Mouse (Mus musculus): Measurements from ENCODE around the gene Ppp1r3g. TPM values are rescaled to one million over a fixed set of nuclear protein-coding genes. Genes with fewer than 3 reads are reported as not detected.
A peak's percentile ranks its signal among the peaks of the same experiment; 100 is the strongest.

The Ppp1r3g gene
- total RNA-seq (2015; ENCODE audit: low replicate concordance) = not detected in 2 replicates
- total RNA-seq (2017; ENCODE audit: low replicate concordance) = not detected in 2 replicates

GRCm38 (mm10) chr13:35958539-35958938, at the start of gene Ppp1r3g:
Gene Ppp1r3g, plus strand, starts transcription at chr13:35958839.
- ATAC-seq (replicated peaks; ENCODE audit: low FRiP score, poor library complexity, severe bottlenecking) = no peak

GRCm38 (mm10) chr13:35911476-35911875, 47.2 kb upstream of the Ppp1r3g start:
- no peak for ATAC-seq (replicated peaks; ENCODE audit: low FRiP score, poor library complexity, severe bottlenecking)

- ATAC-seq (replicated peaks; ENCODE audit: low FRiP score, poor library complexity, severe bottlenecking) = no peak
Observed at GRCm38 (mm10) chr13:35937991-35938390, 20.6 kb upstream of the Ppp1r3g start.

GRCm38 (mm10) chr13:35939871-35940665, 18.6 kb upstream of the Ppp1r3g start:
- no peak for ATAC-seq (replicated peaks; ENCODE audit: low FRiP score, poor library complexity, severe bottlenecking)

GRCm38 (mm10) chr13:35940934-35941333, 17.7 kb upstream of the Ppp1r3g start:
- no peak for ATAC-seq (replicated peaks; ENCODE audit: low FRiP score, poor library complexity, severe bottlenecking)

- ATAC-seq (replicated peaks; ENCODE audit: low FRiP score, poor library complexity, severe bottlenecking) = no peak
Observed at GRCm38 (mm10) chr13:35946659-35947353, 11.8 kb upstream of the Ppp1r3g start.

GRCm38 (mm10) chr13:35947354-35948000, 11.2 kb upstream of the Ppp1r3g start:
- ATAC-seq (replicated peaks; ENCODE audit: low FRiP score, poor library complexity, severe bottlenecking) = peak; percentile 79; the same call in 1 of the 2 replicates

- no peak for ATAC-seq (replicated peaks; ENCODE audit: low FRiP score, poor library complexity, severe bottlenecking)
Observed at GRCm38 (mm10) chr13:35949814-35950455, 8.7 kb upstream of the Ppp1r3g start.

GRCm38 (mm10) chr13:35959391-35960067, 890 bp downstream of the Ppp1r3g start:
- ATAC-seq (replicated peaks; ENCODE audit: low FRiP score, poor library complexity, severe bottlenecking) = no peak

- ATAC-seq (replicated peaks; ENCODE audit: low FRiP score, poor library complexity, severe bottlenecking) = no peak
Observed at GRCm38 (mm10) chr13:35963583-35963982, 4.9 kb downstream of the Ppp1r3g start.

GRCm38 (mm10) chr13:35967690-35968089, 9.1 kb downstream of the Ppp1r3g start:
- ATAC-seq (replicated peaks; ENCODE audit: low FRiP score, poor library complexity, severe bottlenecking) = no peak

- ATAC-seq (replicated peaks; ENCODE audit: low FRiP score, poor library complexity, severe bottlenecking) = no peak; the same call in 1 of the 2 replicates
Observed at GRCm38 (mm10) chr13:35968131-35968718, 9.6 kb downstream of the Ppp1r3g start.

GRCm38 (mm10) chr13:35968719-35969430, 10.2 kb downstream of the Ppp1r3g start:
- 0 out of 2 replicates have a peak, but pooled peaks have one; percentile 39 for ATAC-seq (replicated peaks; ENCODE audit: low FRiP score, poor library complexity, severe bottlenecking)

- ATAC-seq (replicated peaks; ENCODE audit: low FRiP score, poor library complexity, severe bottlenecking) = no peak
Observed at GRCm38 (mm10) chr13:35969431-35969721, 10.7 kb downstream of the Ppp1r3g start.

GRCm38 (mm10) chr13:35969829-35970228, 11.2 kb downstream of the Ppp1r3g start:
- ATAC-seq (replicated peaks; ENCODE audit: low FRiP score, poor library complexity, severe bottlenecking) = no peak

GRCm38 (mm10) chr13:35976912-35977311, 18.3 kb downstream of the Ppp1r3g start:
- no peak for ATAC-seq (replicated peaks; ENCODE audit: low FRiP score, poor library complexity, severe bottlenecking)

- ATAC-seq (replicated peaks; ENCODE audit: low FRiP score, poor library complexity, severe bottlenecking) = no peak
Observed at GRCm38 (mm10) chr13:35980471-35980870, 21.8 kb downstream of the Ppp1r3g start.

- no peak for ATAC-seq (replicated peaks; ENCODE audit: low FRiP score, poor library complexity, severe bottlenecking)
Observed at GRCm38 (mm10) chr13:35982985-35983384, 24.3 kb downstream of the Ppp1r3g start.

- no peak for ATAC-seq (replicated peaks; ENCODE audit: low FRiP score, poor library complexity, severe bottlenecking)
Observed at GRCm38 (mm10) chr13:35989329-35989728, 30.7 kb downstream of the Ppp1r3g start.

Measured in erythroblast, adult 5-6 weeks (primary cell).